Mouse (Mus musculus): Measurements from ENCODE around the gene 9830107B12Rik. TPM values are rescaled to one million over a fixed set of nuclear protein-coding genes. Genes with fewer than 3 reads are reported as not detected.

9830107B12Rik gene
- polyA plus RNA-seq, 1 experiment: 0.38 TPM

DNA sequence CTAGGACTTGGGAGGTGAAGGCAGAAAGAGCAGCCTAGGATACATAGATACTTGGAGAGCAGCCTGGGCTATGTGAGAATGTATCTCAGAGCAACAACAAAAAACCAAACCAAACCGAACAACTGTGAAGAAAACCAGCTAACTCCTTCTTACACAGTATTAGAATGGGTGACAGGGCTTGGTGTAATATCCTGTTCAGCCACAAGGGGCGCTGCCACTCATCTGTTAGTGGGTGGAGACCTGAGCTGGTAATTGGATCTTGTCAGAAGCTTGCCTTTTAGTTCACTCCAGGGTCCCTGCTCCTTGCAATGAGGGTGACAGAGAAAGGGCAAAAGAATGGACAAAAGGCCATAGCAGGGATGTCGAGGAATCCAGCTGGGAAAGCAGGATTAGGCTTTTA lies 26.4 kb downstream of the 9830107B12Rik start:
- no peak overlapping the region for H3K27ac ChIP-seq (ENCODE audit: insufficient read depth, low read depth, low read length)
- H3K27me3 ChIP-seq (ENCODE audit: control insufficient read depth, insufficient read depth, low read length): no peaks in the 10 kb centered on the region
- no peak overlapping the region for H3K4me3 ChIP-seq (ENCODE audit: low read depth, low read length)
- no peaks in the 10 kb centered on the region for H3K36me3 ChIP-seq (ENCODE audit: control insufficient read depth, insufficient read depth, low read length)
- WGBS: 25% methylated on average over 3 of the region's 3 CpGs
- H3K4me1 ChIP-seq (ENCODE audit: control insufficient read depth, insufficient read depth, insufficient read length, low read length): no peaks in the 10 kb centered on the region
- TF ChIP-seq POLR2A (IDR thresholded peaks at IDR 0.05; ENCODE audit: low read depth, low read length) (no peak), CTCF (IDR thresholded peaks at IDR 0.05; ENCODE audit: extremely low read depth, insufficient read length, insufficient replicate concordance, low read depth, low read length) (peak; percentile 82; the same call in 1 of the 2 replicates)

DNA sequence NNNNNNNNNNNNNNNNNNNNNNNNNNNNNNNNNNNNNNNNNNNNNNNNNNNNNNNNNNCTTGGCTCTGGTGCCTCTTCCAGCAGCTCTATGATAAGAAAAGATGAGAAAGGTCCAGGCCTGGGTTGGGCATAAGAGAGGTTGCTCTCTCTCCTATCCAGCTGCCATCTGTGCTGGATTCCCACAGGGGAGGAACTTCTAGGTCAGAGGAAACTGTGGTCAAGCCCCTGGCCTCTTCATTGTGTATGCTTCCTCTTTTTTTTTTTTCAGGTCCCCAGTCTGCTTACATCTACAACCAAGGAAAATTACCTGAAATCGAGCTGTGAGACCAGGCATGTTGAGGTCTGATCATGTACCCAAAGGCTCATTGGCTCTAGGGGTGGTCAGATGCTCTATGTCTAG lies 27.5 kb downstream of the 9830107B12Rik start:
- no peaks in the 10 kb centered on the region for H3K4me1 ChIP-seq (ENCODE audit: control insufficient read depth, insufficient read depth, insufficient read length, low read length)
- H3K27ac ChIP-seq (ENCODE audit: insufficient read depth, low read depth, low read length): no peak overlapping the region
- H3K27me3 ChIP-seq (ENCODE audit: control insufficient read depth, insufficient read depth, low read length): no peaks in the 10 kb centered on the region
- 66% methylated on average over 1 of the region's 1 CpGs for WGBS
- no peak overlapping the region for H3K4me3 ChIP-seq (ENCODE audit: low read depth, low read length)
- TF ChIP-seq CTCF (IDR thresholded peaks at IDR 0.05; ENCODE audit: extremely low read depth, insufficient read length, insufficient replicate concordance, low read depth, low read length) (no peak), POLR2A (IDR thresholded peaks at IDR 0.05; ENCODE audit: low read depth, low read length) (no peak)
- H3K36me3 ChIP-seq (ENCODE audit: control insufficient read depth, insufficient read depth, low read length): no peaks in the 10 kb centered on the region

GRCm38 (mm10) chr17:48110547-48111287 lies 35.4 kb downstream of the 9830107B12Rik start:
- TF ChIP-seq POLR2A (IDR thresholded peaks at IDR 0.05; ENCODE audit: low read depth, low read length): no peak
- peak; percentile 41; the same call in 1 of the 2 replicates for TF ChIP-seq CTCF (IDR thresholded peaks at IDR 0.05; ENCODE audit: extremely low read depth, insufficient read length, insufficient replicate concordance, low read depth, low read length)
- WGBS: 63% methylated on average over 8 of the region's 8 CpGs

DNA sequence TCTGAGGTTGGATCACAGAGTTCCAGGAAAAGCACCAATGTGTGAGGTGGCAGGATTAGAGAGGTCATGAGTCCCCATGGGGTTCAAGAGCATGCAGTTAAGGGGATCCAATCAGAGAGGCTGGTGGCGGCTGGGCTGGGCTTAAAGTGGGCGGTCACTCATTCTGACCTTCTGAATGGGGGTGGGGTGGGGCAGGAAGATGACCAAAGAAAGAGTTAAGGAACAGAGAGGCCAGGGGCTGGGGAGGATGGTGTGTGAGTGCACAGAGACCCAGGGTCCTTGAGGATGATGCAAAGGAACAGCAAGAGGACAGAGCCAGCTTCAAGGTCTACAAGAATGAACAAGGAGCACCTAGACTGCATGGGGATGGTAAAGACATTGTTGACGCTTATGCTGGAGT lies 37.5 kb downstream of the 9830107B12Rik start:
- WGBS: 81% methylated on average over 3 of the region's 3 CpGs
- Histone ChIP-seq H3K36me3 (ENCODE audit: control insufficient read depth, insufficient read depth, low read length) (no peaks in the 10 kb centered on the region), H3K27me3 (ENCODE audit: control insufficient read depth, insufficient read depth, low read length) (no peaks in the 10 kb centered on the region), H3K27ac (ENCODE audit: insufficient read depth, low read depth, low read length) (no peak overlapping the region), H3K4me3 (ENCODE audit: low read depth, low read length) (no peak overlapping the region), H3K4me1 (ENCODE audit: control insufficient read depth, insufficient read depth, insufficient read length, low read length) (no peaks in the 10 kb centered on the region)
- TF ChIP-seq POLR2A (IDR thresholded peaks at IDR 0.05; ENCODE audit: low read depth, low read length) (no peak), CTCF (IDR thresholded peaks at IDR 0.05; ENCODE audit: extremely low read depth, insufficient read length, insufficient replicate concordance, low read depth, low read length) (no peak)

More at GRCm38 (mm10) chr17:48110547-48111287, 35.4 kb downstream of the 9830107B12Rik start:
- Histone ChIP-seq H3K36me3 (ENCODE audit: control insufficient read depth, insufficient read depth, low read length) (no peaks in the 10 kb centered on the region), H3K27me3 (ENCODE audit: control insufficient read depth, insufficient read depth, low read length) (no peaks in the 10 kb centered on the region), H3K4me3 (ENCODE audit: low read depth, low read length) (no peak overlapping the region), H3K27ac (ENCODE audit: insufficient read depth, low read depth, low read length) (no peak overlapping the region), H3K4me1 (ENCODE audit: control insufficient read depth, insufficient read depth, insufficient read length, low read length) (no peaks in the 10 kb centered on the region)

- TF ChIP-seq POLR2A (IDR thresholded peaks at IDR 0.05; ENCODE audit: low read depth, low read length) (no peak), CTCF (IDR thresholded peaks at IDR 0.05; ENCODE audit: extremely low read depth, insufficient read length, insufficient replicate concordance, low read depth, low read length) (no peak)
- H3K27me3 ChIP-seq (ENCODE audit: control insufficient read depth, insufficient read depth, low read length): no peaks in the 10 kb centered on the region
- H3K27ac ChIP-seq (ENCODE audit: insufficient read depth, low read depth, low read length): no peak overlapping the region
- 63% methylated on average over 6 of the region's 6 CpGs for WGBS
- H3K4me1 ChIP-seq (ENCODE audit: control insufficient read depth, insufficient read depth, insufficient read length, low read length): no peaks in the 10 kb centered on the region
- H3K4me3 ChIP-seq (ENCODE audit: low read depth, low read length): no peak overlapping the region
- H3K36me3 ChIP-seq (ENCODE audit: control insufficient read depth, insufficient read depth, low read length): no peaks in the 10 kb centered on the region
These were observed 38.2 kb downstream of the 9830107B12Rik start for GRCm38 (mm10) chr17:48107862-48108261.

DNA sequence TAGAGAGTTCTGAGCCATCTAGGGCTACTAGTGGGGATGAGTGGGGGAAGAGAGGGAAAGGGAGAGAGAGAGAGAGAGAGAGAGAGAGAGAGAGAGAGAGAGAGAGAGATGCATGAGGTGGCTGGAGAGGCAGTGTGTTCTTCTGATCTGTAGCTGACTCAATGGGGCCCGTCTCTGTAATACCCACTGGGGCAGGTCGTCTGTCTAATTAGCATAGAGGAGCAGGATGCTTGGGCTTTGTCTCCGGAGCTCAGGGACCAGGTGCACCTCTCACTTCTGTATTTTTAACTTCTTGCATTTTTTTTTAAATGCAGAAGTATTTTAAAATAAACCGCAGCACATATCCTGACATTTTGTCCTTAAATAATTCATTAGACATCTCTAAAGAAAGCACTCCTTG lies 38.7 kb downstream of the 9830107B12Rik start:
- H3K4me1 ChIP-seq (ENCODE audit: control insufficient read depth, insufficient read depth, insufficient read length, low read length): no peaks in the 10 kb centered on the region
- no peaks in the 10 kb centered on the region for H3K36me3 ChIP-seq (ENCODE audit: control insufficient read depth, insufficient read depth, low read length)
- no peak overlapping the region for H3K4me3 ChIP-seq (ENCODE audit: low read depth, low read length)
- TF ChIP-seq POLR2A (IDR thresholded peaks at IDR 0.05; ENCODE audit: low read depth, low read length) (no peak), CTCF (IDR thresholded peaks at IDR 0.05; ENCODE audit: extremely low read depth, insufficient read length, insufficient replicate concordance, low read depth, low read length) (no peak)
- H3K27ac ChIP-seq (ENCODE audit: insufficient read depth, low read depth, low read length): peak overlapping the region; percentile 26; the same call in 1 of the 2 replicates
- H3K27me3 ChIP-seq (ENCODE audit: control insufficient read depth, insufficient read depth, low read length): no peaks in the 10 kb centered on the region
- 50% methylated on average over 4 of the region's 4 CpGs for WGBS

All from small intestine, adult 2 months (tissue).